Mouse (Mus musculus) stomach, postnatal 0 days (tissue): Measurements from ENCODE around the gene Zhx3.

Source experiments
- CTCF ChIP-seq: IDR thresholded peaks from 2 replicates; pipeline ENCODE4 v1.5.1; 2016; ENCODE audit warnings: antibody characterized with exemption, low read depth, mild to moderate bottlenecking, moderate library complexity
- EP300 ChIP-seq: optimal IDR thresholded peaks from 2 replicates; pipeline ENCODE3; 2016; ENCODE audit warnings: antibody characterized with exemption

- TF ChIP-seq EP300, result no peak
- TF ChIP-seq CTCF, result no peak
These were observed 18.9 kb upstream of the Zhx3 start for GRCm38 (mm10) chr2:160891697-160892096.
